Mouse (Mus musculus) intestine, postnatal 0 days (tissue): Measurements from ENCODE around the gene Dexi. TPM values are rescaled to one million over a fixed set of nuclear protein-coding genes. Genes with fewer than 3 reads are reported as not detected.

ENCODE experiments used
- ATAC-seq: fragments of 200-750 bp; cut with Nextera tagmentation; 2 replicates; pipeline ENCODE4 v1.8.0; 2017; ENCODE audit warnings: mild to moderate bottlenecking, moderate TSS enrichment, moderate library complexity
- H3K27ac ChIP-seq: fragments of 300-500 bp; sonication (generic); 2 replicates; pipeline ENCODE4 v1.5.1; 2014; ENCODE audit warnings: mild to moderate bottlenecking, low read depth, low read length, moderate library complexity
- H3K27me3 ChIP-seq: fragments of 300-500 bp; sonication (generic); replicated peaks from 2 replicates; pipeline ENCODE4 v1.6.1; 2014; ENCODE audit warnings: low read length, mixed read lengths; ENCODE audit not compliant: control insufficient read depth, insufficient read depth
- H3K36me3 ChIP-seq: fragments of 300-500 bp; sonication (generic); 2 replicates; pipeline ENCODE4 v1.6.1; 2014; ENCODE audit warnings: mild to moderate bottlenecking, moderate library complexity; ENCODE audit not compliant: control insufficient read depth, insufficient read depth
- H3K4me1 ChIP-seq: fragments of 300-500 bp; sonication (generic); replicated peaks from 2 replicates; pipeline ENCODE4 v1.6.1; 2014; ENCODE audit warnings: antibody characterized with exemption, low read length, mixed read lengths; ENCODE audit not compliant: control insufficient read depth, insufficient read depth
- H3K4me2 ChIP-seq: fragments of 300-500 bp; sonication (generic); replicated peaks from 2 replicates; pipeline ENCODE4 v1.6.1; 2014; ENCODE audit warnings: low read depth, mild to moderate bottlenecking, moderate library complexity
- H3K4me3 ChIP-seq: fragments of 300-500 bp; sonication (generic); 2 replicates; pipeline ENCODE4 v1.5.1; 2014; ENCODE audit warnings: low read depth, low read length
- H3K9ac ChIP-seq: fragments of 300-500 bp; sonication (generic); 2 replicates; pipeline ENCODE4 v1.6.1; 2014; ENCODE audit warnings: mild to moderate bottlenecking, low read depth, low read length
- H3K9me3 ChIP-seq: fragments of 300-500 bp; sonication (generic); 2 replicates; pipeline ENCODE4 v1.6.1; 2016; ENCODE audit warnings: mixed run types; ENCODE audit not compliant: control insufficient read depth
- CTCF ChIP-seq: sonication (generic); IDR thresholded peaks from 2 replicates; pipeline ENCODE4 v1.5.1; 2016; ENCODE audit warnings: low read depth, mild to moderate bottlenecking, control low read depth, antibody characterized with exemption, moderate library complexity
- WGBS: fragments of 180-500 bp; shearing (Covaris S2); extraction: QIAGEN DNeasy Blood & Tissue Kit; methylation state at CpG from one replicate; pipeline ENCODE4 v1.1.7; 2014; 5-methylcytosine and 5-hydroxymethylcytosine counted together
- polyA plus RNA-seq: library from polyadenylated mRNA; unstranded; fragments of >200 nt; fragmentation: Nextera tagmentation; extraction: Ambion mirVana; gene quantifications from 2 replicates; pipeline ENCODE4 v1.2.1, GENCODE M21; 2015

Dexi gene
- polyA plus RNA-seq, 1 experiment from 2014 or later: 8.9 TPM

- Histone ChIP-seq H3K27ac (no peak overlapping the region), H3K36me3 (0 out of 2 replicates have a peak, but pooled peaks cover 1% of the 10 kb centered on the region), H3K4me1 (no peaks in the 10 kb centered on the region), H3K4me3 (no peak overlapping the region), H3K9me3 (no peaks in the 10 kb centered on the region), H3K9ac (no peak overlapping the region), H3K27me3 (no peaks in the 10 kb centered on the region), H3K4me2 (no peak overlapping the region)
- no peak for ATAC-seq
- WGBS: 79% methylated on average over 4 of the region's 4 CpGs
- no peak for TF ChIP-seq CTCF
Observed at GRCm38 (mm10) chr16:10524866-10525609, 17.8 kb downstream of the Dexi start.

- Histone ChIP-seq H3K27ac (no peak overlapping the region), H3K36me3 (no peaks in the 10 kb centered on the region), H3K4me3 (no peak overlapping the region), H3K4me1 (no peaks in the 10 kb centered on the region), H3K4me2 (no peak overlapping the region), H3K27me3 (no peaks in the 10 kb centered on the region), H3K9ac (no peak overlapping the region), H3K9me3 (no peaks in the 10 kb centered on the region)
- 86% methylated on average over 8 of the region's 8 CpGs for WGBS
- ATAC-seq: no peak
- no peak for TF ChIP-seq CTCF
Observed at GRCm38 (mm10) chr16:10523650-10524049, 19.2 kb downstream of the Dexi start.

- Histone ChIP-seq H3K9ac (no peak overlapping the region), H3K27me3 (no peaks in the 10 kb centered on the region), H3K4me2 (no peak overlapping the region), H3K36me3 (no peaks in the 10 kb centered on the region), H3K4me3 (no peak overlapping the region), H3K4me1 (no peaks in the 10 kb centered on the region), H3K9me3 (no peaks in the 10 kb centered on the region), H3K27ac (no peak overlapping the region)
- TF ChIP-seq CTCF: peak; percentile 83
- no peak for ATAC-seq
- 92% methylated on average over 1 of the region's 1 CpGs for WGBS
Observed at GRCm38 (mm10) chr16:10522811-10523210, 20.0 kb downstream of the Dexi start.

- TF ChIP-seq CTCF: peak; percentile 86
- Histone ChIP-seq H3K4me1 (no peaks in the 10 kb centered on the region), H3K27ac (no peak overlapping the region), H3K9me3 (no peaks in the 10 kb centered on the region), H3K36me3 (no peaks in the 10 kb centered on the region), H3K9ac (no peak overlapping the region), H3K4me3 (no peak overlapping the region), H3K27me3 (no peaks in the 10 kb centered on the region), H3K4me2 (no peak overlapping the region)
- WGBS: 41% methylated on average over 2 of the region's 2 CpGs
- ATAC-seq: no peak; the same call in 1 of the 2 replicates
Observed at GRCm38 (mm10) chr16:10520908-10521614, 21.8 kb downstream of the Dexi start.

GRCm38 (mm10) chr16:10518030-10518429 lies 24.8 kb downstream of the Dexi start:
- no peaks in the 10 kb centered on the region for H3K27me3 ChIP-seq
- H3K4me1 ChIP-seq: no peaks in the 10 kb centered on the region
- H3K4me3 ChIP-seq: no peak overlapping the region
- H3K9ac ChIP-seq: no peak overlapping the region
- WGBS: 58% methylated on average over 5 of the region's 5 CpGs
- H3K4me2 ChIP-seq: no peak overlapping the region
- no peaks in the 10 kb centered on the region for H3K36me3 ChIP-seq
- no peak overlapping the region for H3K27ac ChIP-seq
- no peaks in the 10 kb centered on the region for H3K9me3 ChIP-seq
- TF ChIP-seq CTCF: peak; percentile 51
- ATAC-seq: no peak

- Histone ChIP-seq H3K27ac (no peak overlapping the region), H3K4me1 (no peaks in the 10 kb centered on the region), H3K27me3 (no peaks in the 10 kb centered on the region), H3K36me3 (no peaks in the 10 kb centered on the region), H3K9me3 (no peaks in the 10 kb centered on the region), H3K4me2 (no peak overlapping the region), H3K9ac (no peak overlapping the region), H3K4me3 (no peak overlapping the region)
- 85% methylated on average over 12 of the region's 12 CpGs for WGBS
- ATAC-seq: no peak
- TF ChIP-seq CTCF: no peak
Observed at GRCm38 (mm10) chr16:10515953-10516572, 26.8 kb downstream of the Dexi start.
